Mouse (Mus musculus): ENCODE measurements around the gene Zbtb24.

Zbtb24 gene

DNA sequence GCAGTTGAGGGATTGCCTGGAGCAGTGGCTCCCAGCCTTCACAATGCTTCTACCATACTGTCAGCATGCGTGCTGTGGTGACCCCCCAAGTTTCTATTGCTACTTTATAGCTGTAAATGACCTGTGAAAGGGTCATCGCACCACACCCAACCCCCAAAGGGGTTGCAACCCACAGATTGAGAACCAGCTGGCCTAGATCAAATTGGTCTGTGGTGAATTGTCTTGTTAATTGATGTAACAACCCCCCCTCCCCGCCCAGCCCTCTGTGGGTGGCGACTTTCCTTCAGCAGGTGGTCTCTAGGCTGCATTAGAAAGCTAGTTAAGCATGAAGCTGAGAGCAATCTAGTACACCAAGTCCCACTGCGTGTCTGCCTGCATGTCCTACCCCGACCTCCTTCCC is 17.1 kb downstream of the Zbtb24 start:
- DNase-seq, result no peak

DNA sequence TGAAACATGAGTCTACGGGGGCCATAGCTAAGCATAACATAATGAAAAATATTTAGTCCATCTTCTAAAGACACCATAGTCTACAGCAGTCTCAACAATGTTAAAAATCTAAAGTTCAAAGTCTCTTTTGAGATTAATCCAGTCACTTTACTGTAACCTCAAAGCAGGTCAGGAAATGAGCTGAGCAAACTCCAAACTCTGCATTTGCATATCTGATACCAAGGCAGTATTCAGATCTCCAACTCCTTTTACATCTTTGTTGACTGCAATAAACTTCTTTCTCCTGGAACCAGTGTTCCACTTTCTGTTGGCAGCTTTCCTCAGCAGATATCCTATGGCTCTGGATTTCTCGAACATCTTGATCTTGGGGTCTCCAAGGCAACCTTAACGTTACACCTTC is 20.5 kb downstream of the Zbtb24 start:
- DNase-seq, result no peak

DNA sequence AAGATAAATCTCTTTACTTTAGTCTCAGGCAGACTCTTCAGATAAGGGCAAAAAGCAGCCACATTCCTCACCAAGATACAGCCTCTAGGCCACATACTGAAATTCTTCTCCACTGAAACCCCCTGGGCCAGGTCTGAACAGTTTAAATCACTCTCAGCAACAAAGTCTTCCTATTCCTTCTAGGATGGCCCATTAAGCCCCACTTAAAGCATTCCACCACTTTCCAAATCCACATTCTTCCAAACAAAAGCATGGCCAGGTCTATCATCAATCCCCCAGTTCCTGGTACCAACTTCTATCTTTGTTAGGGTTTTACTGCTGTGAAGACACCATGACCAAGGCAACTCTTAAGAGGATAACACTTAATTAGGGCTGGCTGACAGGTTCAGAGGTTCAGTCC is 22.4 kb downstream of the Zbtb24 start:
- no peak for DNase-seq

DNA sequence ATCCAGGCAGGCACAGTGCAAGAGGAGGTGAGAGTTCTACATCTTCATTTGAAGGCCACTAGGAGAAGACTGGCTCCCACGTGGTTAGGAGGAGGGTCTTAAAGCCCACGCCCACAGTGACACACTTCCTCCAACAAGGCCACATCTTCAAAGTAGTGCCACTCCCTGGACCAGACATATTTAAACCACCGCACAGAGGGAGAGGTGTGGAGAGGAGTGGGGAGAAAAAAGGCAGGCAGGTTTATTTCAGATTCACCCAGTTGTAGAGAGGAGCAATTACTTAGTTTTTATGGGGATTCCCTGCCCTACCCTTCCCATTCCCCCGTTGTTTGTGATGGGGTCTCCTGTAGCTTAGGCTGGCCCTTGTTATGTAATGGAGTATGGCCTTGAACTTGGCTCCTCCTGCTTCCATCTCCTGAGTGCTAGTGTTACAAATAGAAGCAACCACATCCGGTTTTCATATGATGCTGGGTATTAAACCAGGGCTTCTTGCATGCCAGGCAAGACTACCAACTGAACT is 22.8 kb downstream of the Zbtb24 start:
- DNase-seq, result no peak

DNA sequence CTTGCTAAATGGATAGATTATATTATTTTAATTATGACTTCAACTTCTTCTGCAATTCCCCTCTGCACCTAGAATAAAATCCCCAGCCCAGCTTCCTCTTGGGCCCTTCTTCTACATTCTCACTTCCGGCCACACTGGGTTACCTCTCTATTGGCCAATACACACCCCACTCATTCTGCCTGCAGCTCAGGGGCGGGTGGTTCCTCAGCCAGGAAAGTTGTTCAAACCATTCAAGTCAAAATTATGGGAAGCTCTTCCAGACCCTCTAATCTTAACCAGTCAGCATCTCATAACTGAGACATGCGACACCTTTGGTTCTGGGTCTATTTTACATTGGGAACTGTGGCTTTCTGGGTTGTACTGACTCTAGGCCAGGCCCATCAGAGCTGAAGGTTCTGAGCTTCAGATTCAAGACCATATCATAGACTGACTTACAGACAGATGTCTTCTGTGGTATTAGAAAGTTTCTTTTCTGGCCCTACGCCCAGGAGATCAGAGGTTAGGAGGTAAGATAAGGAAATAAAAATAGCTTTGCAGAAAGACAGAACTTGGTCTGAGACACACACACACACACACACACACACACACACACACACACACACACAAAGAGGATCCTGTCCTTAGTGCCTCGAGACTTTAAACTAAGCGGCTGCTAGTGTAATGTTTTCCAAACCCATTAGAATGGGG is 23.7 kb downstream of the Zbtb24 start:
- peak; percentile 35 for DNase-seq

DNA sequence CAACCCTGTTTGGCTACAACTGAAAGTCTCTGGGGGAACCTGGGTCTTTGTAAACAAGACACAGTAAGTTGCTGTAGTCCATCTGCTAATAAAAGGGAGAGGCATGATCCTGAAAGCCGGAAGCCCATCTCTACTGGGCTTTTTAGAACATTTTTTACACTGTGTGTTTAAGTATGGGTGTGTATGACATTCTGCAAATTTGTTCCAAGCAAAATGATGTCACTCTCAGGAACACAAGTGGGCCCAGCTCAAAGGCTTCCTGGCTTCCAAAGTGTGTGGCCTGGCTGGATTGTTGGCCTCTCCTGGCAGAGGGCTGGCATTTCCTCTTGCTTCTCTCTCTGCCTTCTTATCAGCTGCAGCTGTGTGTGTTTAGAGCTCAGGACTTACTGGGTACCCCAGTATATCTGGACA is 24.8 kb downstream of the Zbtb24 start:
- no peak for DNase-seq

DNA sequence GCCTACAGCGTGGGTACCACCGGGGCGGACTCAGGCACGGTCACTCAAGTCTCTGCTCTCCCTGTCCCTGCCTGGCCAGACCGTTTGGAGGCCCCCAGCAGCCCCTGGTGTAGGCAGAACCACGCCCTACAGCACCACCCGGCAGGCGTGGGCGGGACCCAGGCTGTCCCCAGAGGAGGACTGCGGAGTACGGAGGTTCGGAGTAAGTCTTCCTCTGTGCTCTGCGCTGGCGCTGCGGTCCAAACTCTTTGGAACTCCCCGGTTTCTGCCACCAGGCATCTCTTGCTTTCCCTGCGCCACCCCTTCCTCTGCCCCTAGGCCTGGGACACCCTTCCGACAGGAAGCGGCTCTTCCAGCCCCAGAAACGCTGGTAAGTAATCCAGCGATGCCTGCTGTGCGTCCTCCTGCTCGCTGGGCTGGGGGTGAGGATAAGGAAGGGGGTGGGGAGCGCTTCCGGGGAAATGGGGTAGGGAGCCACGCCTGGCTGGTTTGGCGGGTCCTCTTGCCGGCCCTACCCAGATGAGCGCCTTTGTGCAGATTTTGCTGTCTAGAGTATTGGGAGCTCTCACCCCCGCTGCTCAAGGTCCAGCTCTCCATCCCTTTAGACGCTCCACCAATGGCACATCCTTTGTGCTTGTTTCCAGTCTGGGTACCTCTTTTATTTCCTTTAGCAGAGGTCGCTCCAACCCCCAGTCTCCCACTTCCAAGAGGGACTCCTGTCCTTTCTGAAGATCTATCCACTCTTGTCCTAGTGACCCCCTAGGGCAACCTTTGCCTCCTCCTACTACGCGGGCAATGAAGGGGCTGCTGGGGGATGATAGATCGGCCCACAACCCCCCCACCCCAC is 26.2 kb downstream of the Zbtb24 start, which contains the start of gene Mical1:
TSS of gene Mical1 (plus strand) at position 144 of the 847 bp plus-strand sequence.
- peak; percentile 61 for DNase-seq

DNA sequence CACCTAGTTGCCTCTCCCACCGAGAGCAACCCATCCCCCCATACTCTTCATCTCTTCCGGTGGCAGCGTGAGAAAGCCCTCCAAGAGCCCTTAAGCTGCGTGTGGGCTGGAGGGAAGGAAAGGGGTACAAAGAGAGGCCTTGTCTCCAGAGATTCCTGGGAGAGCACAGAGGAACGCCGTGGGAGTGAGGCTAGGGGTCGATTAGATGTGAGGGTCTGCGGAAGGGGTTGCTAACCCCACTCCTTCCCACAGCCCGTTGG is 26.8 kb downstream of the Zbtb24 start:
- DNase-seq, result no peak

DNA sequence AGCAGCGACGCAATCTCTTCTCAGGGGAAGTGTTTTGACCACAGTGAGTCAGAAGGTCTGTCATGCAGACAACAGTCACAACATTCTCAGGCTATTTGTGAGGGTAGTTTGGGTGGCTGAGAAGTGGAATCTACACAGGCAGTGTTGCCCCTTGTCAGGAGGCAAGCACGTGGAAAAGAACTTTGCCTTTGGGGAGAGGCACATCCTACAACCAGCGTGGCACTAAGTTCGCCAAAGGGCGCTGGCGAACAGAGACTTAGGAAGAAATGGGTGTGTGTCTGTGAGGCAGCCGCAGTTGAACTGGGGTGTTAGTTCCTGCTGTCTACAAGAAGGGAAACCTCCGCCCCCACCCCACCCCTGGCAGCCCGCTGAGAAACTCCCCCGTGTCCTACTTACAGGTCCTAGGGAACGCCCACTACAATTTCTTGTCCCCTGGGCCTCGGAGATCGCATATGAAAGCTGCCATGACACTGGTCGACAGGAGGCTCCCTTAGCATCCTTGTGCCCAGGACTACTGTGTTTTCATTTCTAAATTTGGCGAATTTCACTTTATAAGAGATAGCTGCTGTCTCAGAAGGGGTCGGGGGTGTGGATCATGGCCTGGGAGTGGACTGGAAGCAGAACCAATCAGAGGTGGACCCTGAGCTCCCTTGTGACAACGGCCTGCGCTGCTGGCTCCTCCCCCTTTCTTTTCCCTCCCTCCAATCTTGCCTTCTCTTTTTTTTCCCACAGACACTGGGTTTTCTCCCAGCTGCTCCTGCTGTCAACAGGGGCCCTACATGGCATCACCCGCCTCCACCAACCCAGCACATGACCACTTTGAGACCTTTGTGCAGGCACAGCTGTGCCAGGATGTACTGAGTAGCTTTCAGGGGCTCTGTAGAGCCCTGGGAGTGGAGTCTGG is 27.3 kb downstream of the Zbtb24 start:
- DNase-seq, result peak; percentile 70

DNA sequence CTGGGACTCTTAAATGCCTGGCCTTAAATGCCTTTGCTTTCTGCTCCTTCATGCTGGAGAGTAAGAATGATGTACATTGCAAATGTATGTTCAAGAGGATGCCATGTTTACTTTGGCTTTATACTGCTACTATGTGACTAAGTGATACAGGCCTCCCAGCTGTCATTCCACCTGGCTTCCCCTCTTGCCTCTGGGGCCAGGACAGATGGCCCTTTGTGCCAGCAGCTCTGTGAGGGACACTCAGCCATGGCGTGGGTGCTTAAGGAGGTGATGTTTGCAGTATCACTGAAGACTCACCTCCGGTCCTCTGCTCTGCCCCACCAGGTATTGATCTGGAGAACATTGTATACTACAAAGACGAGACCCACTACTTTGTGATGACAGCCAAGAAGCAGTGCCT is 29.8 kb downstream of the Zbtb24 start:
- no peak for DNase-seq

DNA sequence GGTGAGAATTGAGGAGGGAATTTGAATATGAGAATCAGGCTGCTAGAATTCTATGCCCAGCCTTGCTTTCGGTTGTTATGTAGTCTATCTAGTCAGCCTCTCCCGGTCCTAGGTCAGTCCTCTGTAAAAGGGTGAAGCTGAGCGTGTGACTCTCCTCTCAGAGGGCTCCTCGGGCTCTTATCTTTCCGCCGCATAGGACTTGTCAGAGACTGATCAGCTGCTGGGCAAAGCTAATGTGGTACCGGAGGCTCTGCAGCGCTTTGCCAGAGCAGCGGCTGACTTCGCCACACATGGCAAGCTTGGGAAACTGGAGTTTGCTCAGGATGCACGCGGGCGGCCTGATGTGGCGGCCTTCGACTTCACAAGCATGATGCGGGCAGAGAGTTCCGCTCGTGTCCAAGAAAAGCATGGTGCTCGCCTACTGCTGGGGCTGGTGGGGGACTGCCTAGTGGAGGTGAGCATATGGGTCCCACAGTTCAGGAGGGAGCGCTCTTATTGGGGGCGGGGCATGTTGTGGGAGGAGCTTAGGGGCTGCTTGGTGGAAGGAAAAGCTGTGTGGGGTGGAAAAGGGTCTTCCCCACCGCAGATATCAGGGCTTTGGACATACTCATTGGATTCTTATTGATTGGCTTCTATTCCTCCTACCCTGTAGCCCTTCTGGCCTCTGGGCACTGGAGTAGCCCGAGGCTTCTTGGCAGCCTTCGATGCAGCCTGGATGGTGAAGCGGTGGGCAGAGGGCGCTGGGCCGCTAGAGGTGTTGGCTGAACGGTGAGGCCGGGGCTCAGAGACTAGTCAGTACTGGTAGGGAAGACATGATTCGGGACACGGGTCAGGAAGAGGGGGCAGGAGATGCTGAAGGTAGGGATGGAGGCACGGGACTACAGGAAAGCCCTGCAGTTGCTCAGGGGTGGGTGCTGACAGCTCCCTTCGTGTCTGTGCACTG is 31.0 kb downstream of the Zbtb24 start:
- DNase-seq, result no peak

DNA sequence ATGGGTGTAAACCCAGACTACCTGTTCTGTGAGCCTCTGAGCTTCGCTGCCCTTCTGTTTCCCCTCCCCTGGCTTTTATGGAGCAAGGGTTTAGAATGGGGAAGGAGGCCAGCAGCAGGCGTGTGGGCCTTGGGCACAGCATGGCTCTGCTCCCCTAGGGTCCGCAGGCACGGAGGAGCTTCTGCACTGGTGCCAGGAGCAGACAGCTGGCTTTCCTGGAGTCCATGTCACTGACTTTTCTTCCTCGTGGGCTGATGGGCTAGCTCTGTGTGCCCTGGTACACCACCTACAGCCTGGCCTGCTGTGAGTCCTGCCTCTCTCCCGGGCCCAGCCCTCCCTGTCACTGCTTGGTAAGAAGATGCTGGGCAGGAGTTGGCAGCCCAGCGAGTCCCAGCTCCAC is 32.3 kb downstream of the Zbtb24 start:
- no peak for DNase-seq

DNA sequence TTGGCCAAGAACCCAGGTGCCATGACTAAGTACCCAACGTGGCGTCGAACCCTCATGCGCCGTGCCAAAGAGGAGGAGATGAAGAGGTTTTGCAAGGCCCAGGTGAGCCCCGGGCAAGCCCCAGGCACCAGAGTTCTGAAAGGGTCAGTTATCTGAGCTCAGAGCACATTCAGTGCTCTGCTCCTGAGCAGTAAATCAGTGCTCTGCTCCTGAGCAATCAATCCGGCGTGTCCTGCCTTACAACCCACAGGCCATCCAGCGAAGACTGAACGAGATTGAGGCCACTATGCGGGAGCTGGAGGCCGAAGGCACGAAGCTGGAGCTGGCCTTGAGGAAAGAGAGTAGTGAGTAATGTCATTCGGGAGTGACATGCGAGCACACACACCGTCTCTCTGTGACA is 35.6 kb downstream of the Zbtb24 start:
- DNase-seq, result no peak

DNA sequence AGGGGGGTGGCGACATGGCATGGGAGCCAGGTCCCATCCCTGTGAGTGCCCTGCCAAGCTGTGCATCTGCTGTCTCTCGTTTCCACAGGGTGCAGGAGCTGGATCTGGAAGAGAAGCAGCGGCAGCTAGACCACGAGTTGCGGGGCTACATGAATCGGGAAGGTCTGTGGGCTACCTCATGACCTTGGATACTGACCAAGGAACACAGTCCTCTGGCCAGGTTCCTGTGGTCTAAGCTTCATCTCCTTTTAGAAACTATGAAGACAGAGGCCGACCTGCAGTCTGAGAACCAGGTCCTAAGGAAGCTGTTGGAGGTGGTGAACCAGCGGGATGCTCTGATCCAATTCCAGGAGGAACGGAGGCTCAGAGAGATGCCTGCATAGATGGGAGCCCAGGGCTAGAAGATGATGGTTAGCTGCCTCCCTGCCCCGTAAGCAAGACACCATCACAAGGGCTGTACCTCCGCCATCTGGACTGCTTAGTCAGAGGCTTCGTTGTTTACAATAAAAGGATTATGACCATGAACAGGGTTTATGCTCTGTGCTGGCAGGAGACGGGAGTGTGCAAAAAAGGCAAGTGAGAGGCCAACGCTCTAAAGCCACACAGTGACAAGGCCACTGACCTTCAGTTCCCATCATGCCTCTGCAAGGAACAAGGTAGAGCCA is 36.5 kb downstream of the Zbtb24 start:
- DNase-seq, result no peak

DNA sequence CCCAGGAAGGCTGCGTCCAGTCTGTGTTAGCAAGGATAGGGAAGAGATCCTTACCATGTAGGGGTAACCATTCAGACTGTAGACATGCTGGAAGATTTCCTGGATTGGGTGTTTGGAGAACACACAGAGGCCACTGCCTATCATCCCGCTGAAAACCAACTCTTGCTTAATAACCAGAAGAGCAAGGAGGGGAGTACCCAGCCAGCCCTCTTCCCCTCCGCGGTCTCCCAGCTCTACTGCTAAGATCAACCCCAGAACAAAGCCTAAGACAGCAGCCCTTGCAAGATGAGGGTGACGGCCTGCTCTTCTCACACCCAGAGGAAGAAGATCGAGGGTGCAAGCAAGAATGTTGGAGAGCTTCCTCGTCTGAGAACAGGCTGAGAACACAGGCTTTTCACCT is 38.7 kb downstream of the Zbtb24 start:
- no peak for DNase-seq

DNA sequence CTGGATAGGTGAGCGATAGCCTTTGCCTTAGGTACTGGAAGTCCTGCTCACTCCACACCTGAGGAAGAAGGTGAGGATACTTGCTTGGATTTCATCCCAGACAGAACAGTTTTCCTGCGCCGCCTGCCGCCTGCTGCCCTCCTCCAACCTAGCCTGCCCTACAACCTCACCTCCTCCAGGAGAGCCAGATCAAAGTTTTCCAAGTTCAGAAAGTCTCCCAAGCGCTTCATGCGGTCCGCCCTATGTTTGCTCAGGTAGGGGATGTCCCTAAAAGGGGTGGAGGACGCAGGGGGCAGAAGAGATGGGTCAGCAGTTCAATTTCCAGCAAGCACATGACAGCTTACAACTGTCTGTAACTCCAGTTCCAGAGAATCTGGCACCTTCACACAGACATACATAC is 39.1 kb downstream of the Zbtb24 start:
- DNase-seq, result peak; percentile 58

DNA sequence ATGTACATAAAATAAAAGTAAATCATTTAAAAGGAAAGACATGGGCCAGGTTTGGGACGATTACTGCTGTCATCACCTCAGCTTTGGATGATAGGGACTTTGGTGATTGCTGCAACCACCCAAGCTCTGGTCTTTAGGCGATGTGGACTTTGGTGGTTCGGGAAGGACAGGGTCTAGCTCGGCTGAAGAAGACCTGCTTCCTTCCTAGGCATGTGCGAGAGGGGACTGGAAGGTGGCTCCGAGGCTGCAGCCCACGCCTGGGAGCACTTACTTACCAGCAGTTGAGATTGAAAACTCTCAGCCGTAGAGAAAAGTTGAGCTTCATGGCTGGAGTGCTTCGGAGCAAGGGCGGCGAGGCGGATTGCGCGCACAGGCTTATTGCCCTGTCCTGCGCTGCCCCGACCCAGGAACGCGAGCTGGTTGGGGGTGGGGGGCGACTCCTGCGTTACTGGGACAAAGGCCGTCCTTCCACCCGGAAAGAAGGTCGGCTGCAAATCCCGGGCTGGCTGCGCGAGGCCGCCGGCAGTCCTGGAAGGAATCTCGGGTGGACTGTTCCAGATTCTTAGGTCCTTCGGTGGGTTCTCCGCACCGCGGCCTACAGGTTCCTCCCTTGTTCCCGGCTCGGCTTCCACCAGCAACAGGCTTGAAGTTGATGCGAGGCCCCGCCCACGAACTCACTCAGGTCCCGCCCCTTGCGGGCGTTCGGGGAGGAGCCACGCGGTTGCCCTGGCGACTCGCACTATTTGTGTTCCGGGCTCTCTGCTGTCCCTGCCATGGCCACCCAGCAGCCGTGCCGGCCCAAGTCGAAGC is 39.7 kb downstream of the Zbtb24 start, which contains the start of the genes Smpd2 and Ppil6:
TSS of gene Smpd2 (minus strand) at position 662 of the 810 bp plus-strand sequence.
TSS of gene Ppil6 (plus strand) at position 732 of the 810 bp plus-strand sequence.
- peak; percentile 98 for DNase-seq

DNA sequence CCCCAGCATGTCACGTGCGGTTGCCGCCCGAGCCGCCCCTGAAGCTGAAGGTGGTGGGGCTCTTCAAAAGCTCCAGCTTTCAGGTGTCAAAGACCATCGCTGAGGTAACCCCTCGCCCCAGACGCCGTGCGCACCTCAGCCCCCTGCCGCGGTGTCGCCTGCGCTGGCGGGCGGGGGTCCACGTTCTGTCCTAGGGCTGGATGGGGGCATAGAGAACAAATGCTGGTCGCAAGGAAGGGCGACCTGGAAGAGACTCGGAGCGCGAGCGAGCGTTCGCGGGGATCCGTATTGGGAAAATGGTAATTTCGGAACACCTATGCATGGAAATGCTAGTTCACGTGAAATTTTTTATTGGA is 40.3 kb downstream of the Zbtb24 start:
- DNase-seq, result no peak

DNA sequence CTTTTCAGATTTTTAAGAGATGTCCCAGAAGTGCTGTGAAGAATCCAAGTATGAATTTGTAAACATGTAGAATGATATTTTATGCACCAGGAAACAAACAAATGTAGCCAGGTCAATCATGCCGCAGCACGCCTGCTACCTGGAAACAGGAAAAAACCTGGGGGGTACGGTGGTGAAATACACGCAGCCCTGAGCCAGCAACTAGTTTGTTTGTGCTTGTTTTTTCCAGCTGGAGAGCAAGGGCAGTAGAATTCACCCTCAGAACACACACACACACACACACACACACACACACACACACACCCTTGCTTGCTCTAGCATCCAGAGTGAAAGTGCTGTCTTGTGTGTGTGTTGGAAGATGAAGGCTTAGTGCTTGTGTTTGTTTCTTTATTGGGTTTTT is 40.9 kb downstream of the Zbtb24 start:
- DNase-seq, result peak; percentile 53

DNA sequence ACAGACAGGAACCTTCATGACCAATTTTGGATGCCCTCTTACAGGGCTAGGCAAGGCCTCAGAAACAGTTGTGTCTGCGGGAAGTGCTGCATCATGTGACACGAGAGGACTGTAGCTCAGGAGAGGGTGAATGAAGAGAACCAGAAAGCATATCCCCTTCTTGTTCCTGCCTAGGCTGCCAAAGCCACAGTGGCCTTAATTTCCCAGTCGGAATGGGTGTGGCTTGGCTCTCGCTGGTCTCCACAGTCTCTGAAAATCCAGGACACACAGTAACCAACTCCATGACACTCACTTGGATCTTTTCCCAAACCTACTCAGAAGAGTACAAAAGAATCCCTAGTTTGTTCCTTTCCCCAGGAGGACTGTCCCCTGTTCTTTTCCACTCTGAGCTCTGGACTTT is 50.8 kb downstream of the Zbtb24 start:
- DNase-seq, result peak; percentile 77

DNA sequence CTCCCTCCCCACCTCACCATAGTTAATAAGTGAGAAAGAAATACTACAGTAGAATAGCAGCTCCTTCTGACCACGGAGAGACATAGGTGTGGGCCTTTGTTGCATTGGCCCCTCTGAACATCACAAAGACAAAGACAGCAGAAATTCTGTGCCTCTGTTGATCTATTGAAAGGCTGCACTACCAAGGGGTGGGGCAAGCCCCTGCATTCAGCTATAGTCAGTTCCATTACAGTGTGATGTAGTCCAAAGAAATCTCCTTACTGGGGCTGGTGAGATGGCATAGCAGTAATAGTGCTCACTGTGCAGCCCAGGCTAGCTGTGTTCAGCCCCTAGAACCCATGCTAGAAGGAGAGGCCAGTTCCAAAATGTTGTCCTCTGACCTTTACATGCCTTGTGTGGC is 54.8 kb downstream of the Zbtb24 start:
- DNase-seq, result no peak

All from kidney, postnatal 14 days (tissue).